ENCODE assay signal across 36 mouse cellular contexts in genomic region chr1:180747827-180748226, GRCm38 (mm10). TPM values are rescaled to one million over a fixed set of nuclear protein-coding genes. Genes with fewer than 3 reads are reported as not detected.
"Had no signal": no experiment of that assay in that cellular context is flagged by ENCODE, and none has a peak within 500 bp of the region (broad histone marks: within the 10 kb centered on the region; RNA-seq: fewer than 3 reads in every experiment).

No protein-coding gene starts in this region.

- H3K4me3 ChIP-seq: heart, embryonic 12.5 days; heart, embryonic 13.5 days; heart, embryonic 15.5 days; hindbrain, embryonic 10.5 days; hindbrain, embryonic 12.5 days; hindbrain, embryonic 13.5 days; hindbrain, embryonic 15.5 days; intestine, embryonic 15.5 days; kidney, embryonic 15.5 days; layer of hippocampus, adult 2 months; left cerebral cortex, adult 2 months had no signal

- DNase-seq: heart, postnatal 10 days; heart, postnatal 14 days; heart, postnatal 36 days; heart, postnatal 4 days; kidney, adult 11 months; kidney, adult 18-20 months; kidney, adult 2 months; kidney, adult 8-10 months; kidney, adult 9 months; kidney, postnatal 10 days; kidney, postnatal 14 days; kidney, postnatal 25 days; kidney, postnatal 36 days; kidney, postnatal 4 days; layer of hippocampus, adult 9-11 months; layer of hippocampus, postnatal 36 days had no signal

- H3K9ac ChIP-seq: heart, embryonic 12.5 days; heart, embryonic 13.5 days; heart, embryonic 15.5 days; hindbrain, embryonic 12.5 days; hindbrain, embryonic 13.5 days; hindbrain, embryonic 14.5 days; hindbrain, embryonic 15.5 days; intestine, embryonic 15.5 days; kidney, embryonic 15.5 days had no signal

- ATAC-seq: hindbrain, embryonic 16.5 days; hindbrain, postnatal 0 days; inflammation-experienced regulatory T-cells, adult 6 months; intestine, embryonic 15.5 days had no signal

- H3K27ac ChIP-seq: heart, embryonic 13.5 days; heart, embryonic 15.5 days; hindbrain, embryonic 10.5 days; hindbrain, embryonic 12.5 days; hindbrain, embryonic 13.5 days; hindbrain, embryonic 14.5 days; hindbrain, embryonic 15.5 days; hindbrain, postnatal 0 days; intestine, embryonic 15.5 days; kidney, embryonic 15.5 days; kidney, postnatal 0 days; layer of hippocampus, adult 2 months; left cerebral cortex, adult 2 months had no signal

- H3K27me3 ChIP-seq: heart, embryonic 12.5 days; heart, embryonic 13.5 days; heart, embryonic 15.5 days; hindbrain, embryonic 12.5 days; hindbrain, embryonic 13.5 days; hindbrain, embryonic 15.5 days; intestine, embryonic 15.5 days; kidney, embryonic 15.5 days had no signal

- H3K9me3 ChIP-seq: heart, embryonic 12.5 days; heart, embryonic 13.5 days; heart, embryonic 15.5 days; hindbrain, embryonic 10.5 days; hindbrain, embryonic 12.5 days; hindbrain, embryonic 13.5 days; hindbrain, embryonic 15.5 days; intestine, embryonic 15.5 days; kidney, embryonic 15.5 days had no signal

- H3K4me1 ChIP-seq: heart, embryonic 12.5 days; heart, embryonic 13.5 days; heart, embryonic 15.5 days; hindbrain, embryonic 10.5 days; hindbrain, embryonic 12.5 days; hindbrain, embryonic 13.5 days; hindbrain, embryonic 15.5 days; intestine, embryonic 15.5 days; kidney, embryonic 15.5 days had no signal

- H3K4me2 ChIP-seq: heart, embryonic 11.5 days; heart, embryonic 12.5 days; heart, embryonic 13.5 days; heart, embryonic 15.5 days; hindbrain, embryonic 12.5 days; hindbrain, embryonic 13.5 days; hindbrain, embryonic 14.5 days; hindbrain, embryonic 15.5 days; intestine, embryonic 15.5 days; kidney, embryonic 15.5 days had no signal

RNA-seq across cellular contexts. Expression of gene Mixl1, which starts 51.0 kb away (rescaled TPM):
- polyA plus RNA-seq: heart, embryonic 12.5 days; heart, embryonic 15.5 days; heart, postnatal 0 days; hindbrain, embryonic 10.5 days; hindbrain, embryonic 11.5 days; hindbrain, embryonic 13.5 days; hindbrain, embryonic 15.5 days; hindbrain, embryonic 16.5 days; hindbrain, postnatal 0 days; kidney, adult 2 months; large intestine, adult 2 months had no signal
